Mouse (Mus musculus) frontal cortex, postnatal 25 days (tissue): ENCODE measurements around the gene Pacsin1.

ENCODE experiments used
- DNase-seq, 2 experiments: peaks; one replicate each; pipeline ENCODE4 v3.0.0; 2022; ENCODE audit warnings: low spot score in 2 of 2

The Pacsin1 gene

DNA sequence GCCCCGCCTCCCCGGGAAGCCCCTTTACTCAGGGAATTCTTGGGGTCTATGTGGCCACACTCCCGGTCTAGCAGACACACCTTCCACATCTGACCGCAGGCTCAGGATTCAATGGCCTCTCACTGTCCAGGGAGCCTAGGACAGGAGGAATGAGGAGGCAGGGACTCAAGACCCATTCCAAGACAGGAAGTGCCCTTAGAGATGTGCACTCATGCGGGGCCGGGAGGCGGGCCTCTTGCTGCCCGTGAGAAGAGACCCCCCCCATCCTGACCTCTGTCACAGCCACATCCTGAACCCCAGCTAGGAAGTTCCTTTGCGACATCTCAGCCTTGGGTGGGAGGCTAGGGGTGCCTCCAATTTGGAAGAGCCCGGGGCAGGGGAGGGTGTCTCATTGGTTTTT, 69.7 kb downstream of the Pacsin1 start:
- no peak for DNase-seq

DNA sequence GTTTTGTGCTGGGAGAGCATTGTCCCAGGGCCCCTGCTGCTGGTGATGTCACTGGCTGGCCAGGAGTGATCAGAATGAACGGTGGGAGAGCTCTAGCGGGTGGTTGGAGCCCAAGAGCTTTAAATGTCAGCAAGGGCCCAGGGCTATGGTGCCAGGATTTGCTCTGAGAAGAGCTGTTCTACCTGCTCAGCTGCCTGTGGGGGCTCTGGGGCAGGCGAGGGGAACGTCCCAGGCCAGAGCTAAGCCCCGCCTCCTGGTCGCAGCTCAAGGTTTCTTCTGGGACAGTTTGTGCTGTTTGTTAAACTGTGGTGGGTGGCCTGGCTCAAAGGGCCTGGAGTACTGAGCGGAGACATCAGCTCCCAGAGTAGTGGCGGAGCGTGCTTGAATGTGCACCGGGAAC, 70.1 kb downstream of the Pacsin1 start:
- no peak for DNase-seq

DNA sequence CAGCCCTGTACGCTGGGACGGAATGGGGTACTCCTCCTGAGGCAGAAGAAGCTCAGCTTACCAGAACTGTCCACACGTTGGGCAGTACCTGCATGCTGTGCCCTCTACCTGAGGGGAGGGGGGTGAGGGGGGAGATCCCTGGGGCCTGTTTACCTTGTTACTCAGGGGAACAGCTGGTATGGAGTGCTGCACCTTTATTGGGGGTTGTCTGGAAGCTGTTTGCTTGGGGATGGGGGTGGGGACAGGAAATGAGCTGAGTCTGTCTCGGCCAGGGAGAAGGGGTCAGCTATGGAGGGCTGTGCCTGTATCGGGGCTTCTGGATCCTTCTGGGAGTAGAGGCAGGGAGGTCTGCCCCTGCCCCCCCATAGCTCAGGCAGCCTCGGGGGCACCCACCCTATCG, 71.2 kb downstream of the Pacsin1 start:
- DNase-seq = no peak

DNA sequence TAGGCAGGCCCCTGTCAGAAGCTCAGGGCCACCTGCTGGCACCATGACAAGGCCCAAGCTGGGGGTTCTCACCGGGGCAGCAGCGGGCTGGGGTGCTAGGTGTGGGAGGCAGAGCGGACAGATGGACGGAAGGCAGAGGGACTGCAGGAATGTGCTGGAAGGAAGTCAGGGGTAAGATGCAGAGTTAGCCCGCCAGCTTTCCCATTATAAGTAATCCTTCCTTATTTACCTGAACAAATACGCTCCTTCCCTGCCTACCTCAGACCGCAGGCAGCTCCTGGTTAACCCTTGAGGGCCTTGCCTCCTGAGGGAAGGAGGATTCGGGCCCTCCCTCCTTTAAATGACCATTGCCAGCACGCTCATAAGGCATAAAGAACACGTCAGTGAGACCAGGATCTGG, 73.5 kb downstream of the Pacsin1 start, which contains the start of gene Spdef:
TSS of gene Spdef (minus strand) at position 186 of the 400 bp plus-strand sequence.
- no peak for DNase-seq

DNA sequence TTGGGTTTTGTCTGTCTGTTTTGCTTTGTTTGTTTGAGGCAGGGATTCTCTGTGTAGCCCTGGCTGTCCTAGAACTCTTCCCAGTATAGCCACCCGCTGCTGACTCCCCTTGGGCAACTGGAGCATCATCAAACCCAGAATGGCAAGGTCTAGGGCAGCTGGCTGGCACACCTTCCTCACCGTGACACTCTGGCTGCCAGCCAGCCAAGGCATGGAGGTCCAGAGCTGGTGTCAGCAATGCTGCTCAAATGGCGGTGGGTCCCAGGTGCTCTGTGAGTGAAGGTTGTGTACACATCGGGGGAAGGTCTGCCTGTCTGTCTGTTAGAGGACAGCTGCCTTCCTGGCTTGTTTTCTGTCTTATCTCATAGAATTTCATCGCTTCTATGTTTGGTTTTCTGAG, 76.8 kb downstream of the Pacsin1 start:
- DNase-seq = no peak

DNA sequence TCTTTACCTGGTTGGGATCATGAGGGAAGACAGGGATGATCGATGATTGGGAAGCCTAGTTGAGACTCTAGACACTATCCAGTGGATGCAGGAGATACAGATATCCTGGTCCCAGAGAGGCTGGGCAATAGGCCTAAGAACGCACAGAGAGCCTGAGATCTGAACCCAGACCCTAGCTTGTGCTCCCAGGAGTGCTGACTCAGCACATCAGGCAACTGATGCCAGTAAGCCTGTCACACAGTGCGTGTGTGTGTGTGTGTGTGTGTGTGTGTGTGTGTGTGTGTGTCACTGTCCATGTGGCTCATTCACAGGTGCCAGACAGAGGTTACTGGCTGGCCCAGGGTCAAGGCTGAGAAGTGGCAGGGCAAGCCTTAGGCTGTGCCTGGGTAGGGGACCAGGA, 77.4 kb downstream of the Pacsin1 start:
- no peak for DNase-seq

DNA sequence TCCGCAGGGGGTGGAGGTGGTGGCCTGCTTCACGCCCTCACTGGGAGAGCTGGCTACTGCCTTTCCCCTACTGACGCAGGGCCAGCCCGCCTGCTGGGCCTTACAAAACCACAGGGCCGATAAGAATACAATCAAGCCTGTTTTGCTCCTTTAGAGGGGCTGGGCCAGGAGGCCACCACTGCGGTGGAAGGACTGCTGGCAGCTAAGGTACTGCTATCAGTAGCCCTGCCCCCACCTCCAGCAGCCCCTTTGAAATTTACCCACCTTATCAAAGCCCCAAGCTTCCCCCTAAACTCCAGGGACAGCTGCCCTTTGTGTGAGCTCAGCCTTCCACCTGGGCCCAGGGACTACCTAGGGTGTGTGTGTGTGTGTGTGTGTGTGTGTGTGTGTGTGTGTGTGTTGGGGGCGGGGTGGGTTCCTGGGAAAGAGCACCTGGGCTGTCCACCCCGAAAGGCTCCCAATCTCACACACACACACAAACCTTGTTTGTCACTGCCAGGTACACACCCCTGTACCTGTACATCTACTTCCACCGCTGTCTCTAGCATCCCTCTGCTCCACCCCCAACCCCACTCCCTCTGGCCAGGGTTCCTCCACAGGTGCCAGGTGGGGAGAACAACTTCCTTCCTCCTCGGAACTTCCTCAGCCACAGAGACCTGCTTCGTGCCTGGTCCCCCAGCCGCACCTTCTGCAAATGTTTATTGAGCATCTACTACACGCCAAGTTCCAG, 79.2 kb downstream of the Pacsin1 start:
- no peak for DNase-seq

DNA sequence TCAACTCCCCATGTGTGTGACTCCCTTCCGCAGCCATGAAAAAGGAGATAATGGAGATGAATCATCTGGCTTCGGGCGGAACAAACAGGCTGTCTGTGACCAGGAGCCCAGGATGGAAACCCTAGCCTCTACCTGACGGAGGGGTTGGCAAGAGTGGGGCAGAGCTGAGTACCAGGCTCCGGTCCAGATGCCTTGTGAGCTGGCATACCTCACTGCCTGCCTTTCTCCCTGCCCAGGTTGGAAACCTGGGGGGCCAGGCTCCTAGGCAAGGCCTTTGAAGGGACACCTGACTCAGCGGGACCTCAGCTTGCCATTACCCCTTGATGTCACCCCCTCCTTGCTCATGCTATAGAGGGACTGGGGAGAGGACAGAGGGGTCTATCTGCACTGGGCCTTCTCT, 85.7 kb downstream of the Pacsin1 start:
- no peak for DNase-seq

DNA sequence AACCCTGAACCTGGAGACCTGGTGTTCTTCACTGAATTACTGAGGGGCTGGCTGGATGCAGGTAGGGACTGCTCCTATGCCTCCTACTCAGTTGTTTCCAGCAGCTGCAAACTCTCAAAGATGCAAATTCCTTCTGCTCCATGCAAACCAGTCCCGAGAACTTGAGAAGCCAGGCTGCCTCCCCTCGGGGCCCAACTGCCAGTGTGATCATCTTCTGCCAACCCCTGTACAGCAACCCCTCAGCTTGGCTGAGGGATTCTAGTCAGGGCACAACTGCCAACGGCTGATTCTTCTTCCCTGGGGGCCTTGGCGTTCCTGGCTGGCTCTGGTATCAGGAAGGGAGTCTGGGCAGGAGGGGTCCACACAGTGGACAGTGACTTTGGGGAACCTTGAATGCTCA, 91.1 kb downstream of the Pacsin1 start:
- no peak for DNase-seq

DNA sequence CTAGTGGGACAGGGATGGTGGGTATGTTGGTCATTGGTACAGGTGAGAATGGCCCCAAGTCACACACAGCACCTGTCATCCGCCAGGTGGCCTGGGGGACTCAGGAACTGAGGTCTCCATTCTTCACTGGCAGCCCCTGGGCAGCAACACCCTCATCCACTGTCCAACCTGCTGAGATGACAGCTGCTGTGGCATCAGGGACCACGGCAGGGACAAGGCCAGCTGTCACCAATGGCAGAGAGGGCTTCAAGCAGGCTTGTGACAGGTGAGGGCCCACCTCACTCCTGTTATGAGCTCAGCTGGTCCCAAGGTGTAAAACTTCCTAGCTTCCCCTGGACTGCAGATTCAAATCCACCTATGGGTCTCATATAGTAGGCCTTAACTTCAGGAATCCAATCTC, 92.8 kb downstream of the Pacsin1 start:
- DNase-seq = no peak

DNA sequence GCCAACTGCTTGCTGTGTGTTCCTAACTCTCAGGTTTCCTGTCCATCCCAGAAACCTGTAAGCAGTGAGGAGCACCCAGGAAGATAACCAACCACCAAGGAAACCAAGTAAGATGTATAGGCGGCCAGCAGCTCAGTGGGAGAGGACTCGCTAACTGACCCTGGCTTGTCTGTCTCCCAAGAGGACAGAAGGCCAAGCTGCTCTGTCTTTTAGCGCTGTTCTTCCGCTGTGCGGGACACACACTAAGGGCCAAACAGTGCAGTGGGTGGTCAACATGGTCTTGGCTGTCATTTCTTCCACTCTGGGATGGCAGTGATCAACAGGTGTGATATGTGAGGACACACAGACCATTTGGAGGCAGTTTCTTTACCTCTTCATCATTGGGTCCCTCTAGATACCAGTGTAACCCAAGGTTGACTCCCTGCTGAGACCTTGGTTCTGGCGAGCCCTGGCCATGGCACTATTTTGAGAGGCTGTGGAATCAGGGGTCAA, 95.2 kb downstream of the Pacsin1 start:
- no peak for DNase-seq

DNA sequence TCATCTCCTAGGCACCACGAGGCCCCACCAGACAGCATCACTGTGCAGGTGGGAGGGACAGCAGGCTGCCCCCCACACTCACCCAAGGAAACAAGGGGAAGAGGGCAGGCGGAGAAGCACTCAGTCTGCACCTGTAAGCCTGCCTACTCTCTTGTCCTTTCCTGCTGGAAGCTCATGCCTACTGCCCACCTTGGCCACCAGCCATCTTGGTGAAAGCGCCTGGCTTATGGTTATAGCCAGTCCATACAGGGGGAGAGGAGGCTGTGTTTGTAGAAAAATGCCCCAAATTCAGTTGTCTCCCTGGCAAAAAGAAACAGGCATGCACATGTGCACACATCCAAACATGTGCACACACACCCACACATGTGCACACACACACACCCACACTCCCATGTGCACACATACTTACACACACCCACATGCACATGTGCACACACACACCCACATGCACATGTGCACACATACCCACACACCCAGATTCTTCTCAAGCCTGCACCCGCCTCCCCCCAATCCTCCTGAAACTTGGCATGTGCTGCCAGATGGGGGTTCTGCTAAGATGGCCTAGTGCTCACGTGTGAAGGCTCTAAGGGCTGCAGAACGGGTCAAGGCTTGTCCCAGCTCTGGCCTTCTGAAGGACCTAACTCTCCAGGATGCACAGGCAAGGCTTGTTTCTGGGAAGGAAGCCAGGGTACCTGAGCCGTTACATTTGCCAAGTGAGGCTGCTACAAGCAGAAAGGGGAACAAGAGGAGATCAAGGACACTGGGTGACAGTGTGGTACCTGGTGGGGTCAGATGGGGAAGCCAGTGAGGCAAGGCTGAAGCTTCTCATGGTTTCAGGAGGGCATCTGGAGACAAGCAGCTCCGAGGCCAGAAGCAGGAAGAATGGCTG, 96.2 kb downstream of the Pacsin1 start:
- no peak for DNase-seq

DNA sequence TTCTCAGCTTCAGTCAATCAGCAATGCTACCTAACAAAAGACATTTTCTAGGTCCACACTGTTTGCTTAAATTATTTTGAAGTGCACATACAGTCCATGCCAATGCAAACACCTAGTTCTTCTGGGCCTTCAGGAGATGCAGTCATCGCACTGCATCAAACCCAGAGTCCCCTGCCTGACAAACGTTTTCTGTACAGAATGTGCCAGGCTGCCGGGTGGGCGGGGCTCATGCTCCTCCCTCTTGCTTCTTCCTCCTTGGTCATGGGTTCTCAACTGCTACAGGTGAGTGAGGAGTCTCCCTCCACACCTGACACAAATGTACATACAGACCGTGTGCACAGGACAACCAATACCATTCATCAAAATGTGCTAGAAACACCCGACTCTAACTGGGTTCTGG, 104.9 kb downstream of the Pacsin1 start:
- no peak for DNase-seq
